Comparison of ENCODE assay signal across 9 mouse cellular contexts in the genomic region with DNA sequence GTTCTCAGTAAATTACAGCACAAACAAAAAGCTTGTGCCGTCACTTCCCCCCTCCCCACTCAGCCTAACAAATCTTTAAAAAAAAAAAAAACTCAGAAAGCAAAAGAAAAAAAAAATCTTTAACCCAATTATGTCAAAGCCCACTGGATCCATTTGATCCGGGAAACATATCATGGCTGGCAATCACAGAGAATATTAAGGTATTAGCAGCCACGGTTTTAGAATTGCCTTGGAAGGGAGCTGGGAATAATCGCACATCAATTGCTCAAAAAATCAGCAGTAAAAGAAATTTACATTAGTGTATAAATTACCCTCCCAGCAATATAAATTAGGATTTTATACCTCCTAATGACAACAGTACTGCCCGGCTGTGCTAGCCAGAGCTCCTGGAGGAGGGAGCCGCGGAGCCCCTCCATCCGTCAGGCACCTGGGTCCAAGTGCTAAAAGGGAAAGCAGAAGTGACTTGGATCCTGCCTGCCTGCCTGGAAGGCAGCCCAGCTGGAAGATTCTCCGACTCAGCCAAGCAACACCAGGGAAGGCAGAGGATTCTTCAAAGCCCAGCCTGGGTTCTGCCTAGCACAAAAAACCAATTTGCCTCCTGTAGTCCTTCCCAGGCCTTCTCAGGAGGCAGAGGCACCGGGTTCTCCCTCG.
DNase-seq lines count a peak whose midpoint lies in the region; ATAC-seq lines count a peak whose summit lies in the region.
"Had no signal": no experiment of that assay in that cellular context is flagged by ENCODE, and none has a peak within 500 bp of the region (broad histone marks: within the 10 kb centered on the region; RNA-seq: fewer than 3 reads in every experiment).

No protein-coding gene starts in this region.

- no peaks in the 10 kb centered on the region for H3K9me3 ChIP-seq in heart, embryonic 10.5 days

- intact Hi-C loops in left cerebral cortex, postnatal 25 days (cut with DNase I) = no loop called here

- H3K4me3 ChIP-seq in heart, embryonic 10.5 days = no peak overlapping the region

- ATAC-seq in activated CD4-positive, CD25-positive, alpha-beta regulatory T cell, adult 4 months = no peak
- no peak for ATAC-seq in megakaryocyte progenitor cell, adult 5-6 weeks (replicated peaks; ENCODE audit: poor library complexity)

- DNase-seq in heart, embryonic 10.5 days (ENCODE audit: low spot score) = no peak
- DNase-seq in heart, adult 11 months = no peak
- peak; percentile 18 for DNase-seq in right cerebral cortex, adult 18-20 months
- DNase-seq in right cerebral cortex, postnatal 36 days (ENCODE audit: low spot score in 2 of 2) = no peak
- peak; percentile 21 to 46 for DNase-seq in left cerebral cortex, postnatal 25 days (ENCODE audit: low spot score in 2 of 2)
- no peak for DNase-seq in urinary bladder, postnatal 4 days (ENCODE audit: low spot score in 2 of 2)

- H3K36me3 ChIP-seq in heart, embryonic 10.5 days = no peaks in the 10 kb centered on the region

- 66% methylated on average over 11 of the region's 11 CpGs for WGBS in heart, embryonic 10.5 days

- no peaks in the 10 kb centered on the region for H3K4me1 ChIP-seq in heart, embryonic 10.5 days

- no peaks in the 10 kb centered on the region for H3K27me3 ChIP-seq in heart, embryonic 10.5 days (ENCODE audit: insufficient read depth, poor library complexity, severe bottlenecking)
- H3K27me3 ChIP-seq: CH12.LX had no signal

- peak overlapping the region; percentile 22; the same call in 1 of the 2 replicates for H3K27ac ChIP-seq in heart, embryonic 10.5 days

Comparison
In these comparisons a context has a peak if more than half of its experiments do, and no peak if none do; other contexts are left out.
1. DNase-seq: peak in right cerebral cortex, adult 18-20 months (single experiment) and left cerebral cortex, postnatal 25 days (2 of 2); none in heart, embryonic 10.5 days (single experiment), heart, adult 11 months (single experiment), right cerebral cortex, postnatal 36 days (0 of 2) and urinary bladder, postnatal 4 days (0 of 2).